Mouse (Mus musculus) thymus, postnatal 25 days (tissue): ENCODE results near the gene Arhgef11.

Experiments used
- DNase-seq: peaks from one replicate; pipeline ENCODE4 v3.0.0; 2022

Gene Arhgef11

DNA sequence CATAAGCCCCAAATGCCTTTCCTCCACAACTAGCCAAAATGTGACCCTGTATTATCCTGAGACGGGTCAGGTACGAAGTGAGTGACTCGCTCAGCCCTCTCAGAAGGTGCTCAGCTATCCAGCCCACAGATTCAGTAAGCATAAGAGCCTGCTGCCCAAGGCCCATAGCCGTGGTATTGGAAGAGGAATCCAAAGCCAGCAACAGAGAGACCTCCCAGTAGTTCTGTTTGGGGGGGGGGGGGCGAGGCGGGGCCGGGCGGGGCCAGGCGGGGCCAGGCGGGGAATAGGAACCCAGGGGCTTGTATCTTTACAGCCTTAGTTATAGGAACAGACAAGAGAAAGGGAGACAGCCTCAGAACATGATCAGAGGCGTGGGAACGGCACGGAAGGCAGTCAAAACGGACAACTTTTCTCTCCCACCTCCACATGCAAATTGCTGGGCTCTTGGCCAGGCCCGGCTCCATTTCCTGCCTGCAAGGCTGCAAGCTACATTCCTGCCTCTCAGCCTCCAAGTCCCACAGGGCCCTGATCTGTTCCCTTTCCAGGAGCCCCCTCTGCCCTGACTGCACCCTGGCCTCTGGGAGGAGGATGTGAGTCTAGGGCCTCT, 146.4 kb downstream of the Arhgef11 start:
- peak; percentile 19 for DNase-seq

DNA sequence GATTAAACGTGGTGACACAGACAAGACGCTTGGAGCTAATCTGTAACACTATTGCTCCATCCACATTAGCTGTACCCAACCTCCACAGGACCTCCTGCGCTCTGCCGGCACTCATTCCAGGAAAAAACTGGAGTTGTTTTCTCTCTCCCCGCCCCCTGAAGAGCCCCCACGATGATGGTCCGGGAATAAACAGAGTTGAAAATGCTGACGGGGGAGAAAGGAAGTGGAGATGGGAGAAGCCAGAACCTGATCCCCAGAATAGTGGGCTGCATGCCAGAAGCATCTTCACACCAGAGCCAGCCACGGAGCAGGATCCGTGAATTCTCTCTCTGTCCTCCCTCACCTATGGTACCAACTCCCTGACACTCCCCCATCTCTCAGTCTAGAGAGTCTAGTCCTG, 147.1 kb downstream of the Arhgef11 start:
- no peak for DNase-seq

DNA sequence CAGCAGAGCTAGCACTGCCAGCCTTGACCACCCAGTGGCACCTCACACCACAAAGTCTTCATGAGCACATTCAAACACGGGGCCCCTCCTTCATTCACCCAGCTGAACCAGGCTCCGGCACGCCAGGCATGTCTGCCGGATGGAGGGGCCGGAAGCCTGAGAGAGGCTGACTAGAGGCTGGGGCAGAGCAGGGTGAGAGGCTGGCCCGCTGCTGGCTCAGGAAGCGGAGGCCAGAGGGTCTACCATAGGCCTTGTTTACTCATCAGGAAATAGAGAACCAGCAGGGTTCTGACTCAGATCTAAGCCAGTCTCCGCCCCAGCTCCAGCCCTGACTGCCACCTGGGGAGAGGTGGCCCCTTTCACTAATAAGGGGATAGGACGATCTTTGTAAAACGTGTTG, 147.7 kb downstream of the Arhgef11 start:
- peak; percentile 81 for DNase-seq

DNA sequence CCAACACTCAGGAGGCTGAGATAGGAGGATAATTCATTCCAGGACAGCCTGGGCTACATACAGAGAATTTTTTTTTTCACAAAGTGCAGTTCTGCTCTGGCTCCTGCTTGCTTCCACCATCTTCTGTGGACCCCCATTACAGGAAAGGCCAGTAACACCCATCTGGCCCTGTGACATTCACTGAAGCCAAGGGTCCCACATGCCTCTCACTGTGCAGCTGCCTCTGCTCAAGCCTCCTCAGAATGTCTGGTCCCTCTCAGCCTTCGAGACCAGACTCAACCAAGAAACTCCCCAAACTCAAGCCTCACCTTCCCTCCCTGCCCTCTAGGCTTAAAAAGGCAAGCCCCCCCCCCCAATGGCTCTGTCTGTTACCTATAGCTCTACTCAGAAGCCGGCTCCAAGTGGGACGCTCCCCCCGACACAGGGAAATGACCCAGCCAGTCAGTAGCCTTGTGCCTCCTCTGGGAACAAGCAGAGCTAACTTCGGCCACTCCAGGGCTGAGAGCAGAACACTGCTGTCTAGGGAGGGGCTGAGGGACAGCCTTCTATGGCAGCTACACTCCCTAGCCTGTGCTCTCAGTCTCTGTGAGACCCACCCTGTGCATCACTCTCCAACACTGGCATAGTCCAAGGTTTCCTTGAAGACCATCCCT, 148.4 kb downstream of the Arhgef11 start:
- no peak for DNase-seq

DNA sequence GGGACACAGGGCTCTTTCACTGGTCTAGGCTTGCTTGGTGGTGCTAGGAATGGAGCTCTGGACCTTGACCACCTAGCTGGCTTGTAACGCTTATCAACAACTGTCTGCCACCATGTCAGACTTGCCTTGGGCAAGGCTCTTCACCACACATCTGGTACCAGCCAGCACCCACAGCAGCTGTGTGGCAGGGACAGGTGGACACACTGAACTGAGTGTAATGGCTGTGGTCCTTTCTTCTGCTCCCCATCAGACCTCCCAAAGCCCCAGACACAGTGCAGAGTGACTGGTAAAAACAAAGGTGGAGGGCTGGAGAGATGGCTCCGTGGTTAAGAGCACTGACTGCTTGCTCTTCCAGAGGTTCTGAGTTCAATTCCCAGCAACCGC, 148.9 kb downstream of the Arhgef11 start:
- no peak for DNase-seq

DNA sequence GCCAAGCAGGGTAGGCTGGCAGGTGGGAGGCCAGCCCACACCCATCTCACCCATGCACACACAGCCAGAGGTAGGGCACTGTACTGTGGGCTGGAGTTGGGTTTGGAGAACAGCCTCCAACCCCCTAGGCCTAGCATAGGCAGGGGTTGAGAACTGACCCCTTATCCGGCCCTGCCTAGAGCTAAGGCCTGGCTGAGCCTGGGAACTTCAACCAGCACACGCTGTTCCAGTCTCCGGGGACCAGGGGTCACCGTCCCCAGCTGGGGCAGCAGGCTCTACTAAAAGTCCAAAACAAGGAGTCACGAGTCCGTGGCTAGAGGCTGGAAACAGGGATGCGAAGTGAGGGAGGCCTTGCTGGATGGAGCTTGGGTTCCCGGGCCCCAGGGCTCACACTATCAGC, 150.4 kb downstream of the Arhgef11 start:
- DNase-seq: no peak

DNA sequence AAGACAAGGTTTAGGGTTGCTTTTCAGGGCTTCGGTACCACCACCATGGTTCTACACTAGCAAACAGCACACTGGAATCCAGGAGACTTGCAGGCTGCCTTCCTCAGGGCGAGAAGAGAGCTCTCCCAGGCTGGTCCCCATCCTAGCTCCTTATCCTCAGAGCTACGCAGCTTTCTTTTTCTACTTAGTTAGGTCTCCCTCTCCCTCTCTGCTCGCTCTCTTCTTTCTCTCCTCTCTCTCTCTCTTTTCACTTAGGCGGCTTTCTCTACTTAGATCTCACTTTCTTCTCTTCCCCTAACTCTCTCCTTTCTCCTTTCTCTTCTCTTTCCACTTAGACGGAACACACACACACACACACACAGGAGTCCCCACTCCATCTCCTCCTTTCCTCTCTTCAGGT, 151.1 kb downstream of the Arhgef11 start:
- no peak for DNase-seq

DNA sequence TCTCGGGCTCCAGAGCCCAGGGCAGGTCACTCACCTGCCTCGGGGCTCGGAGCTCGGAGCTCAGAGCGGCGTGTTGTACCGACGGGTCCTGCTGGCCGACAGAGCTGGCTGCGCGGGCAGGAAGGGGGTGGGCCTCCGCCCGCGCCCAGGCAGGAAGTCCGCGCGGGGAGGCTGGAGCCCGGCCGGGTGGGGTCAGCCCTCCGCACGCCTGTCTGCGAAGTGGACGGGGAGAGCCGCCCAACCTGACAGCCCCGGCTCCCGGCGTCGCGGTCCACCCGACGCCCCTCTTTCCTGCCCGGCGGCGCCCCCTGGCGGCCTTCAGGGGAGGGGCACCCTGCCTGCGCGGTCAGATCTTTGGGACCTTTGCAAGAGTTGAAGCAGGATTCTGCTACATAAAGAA, 151.5 kb downstream of the Arhgef11 start:
- DNase-seq: peak; percentile 83

DNA sequence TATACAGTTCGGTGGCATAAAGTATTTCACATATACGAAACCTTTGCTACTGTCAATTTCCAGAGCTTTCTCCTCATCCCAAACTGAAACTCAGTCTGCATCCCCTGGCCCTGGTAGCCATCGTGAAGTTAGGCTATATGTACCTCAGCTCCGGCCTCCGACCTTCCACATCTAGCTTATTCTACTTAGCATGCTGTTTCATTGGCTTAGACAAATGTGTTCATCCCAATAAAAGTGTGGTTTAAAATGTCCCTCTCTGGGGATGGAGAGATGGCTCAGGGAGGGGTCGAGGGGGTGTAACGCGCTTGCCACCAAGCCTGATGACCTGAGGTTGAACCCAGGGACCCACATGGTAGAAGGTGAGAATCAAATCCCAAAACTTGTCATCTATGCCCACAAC, 152.1 kb downstream of the Arhgef11 start:
- no peak for DNase-seq

DNA sequence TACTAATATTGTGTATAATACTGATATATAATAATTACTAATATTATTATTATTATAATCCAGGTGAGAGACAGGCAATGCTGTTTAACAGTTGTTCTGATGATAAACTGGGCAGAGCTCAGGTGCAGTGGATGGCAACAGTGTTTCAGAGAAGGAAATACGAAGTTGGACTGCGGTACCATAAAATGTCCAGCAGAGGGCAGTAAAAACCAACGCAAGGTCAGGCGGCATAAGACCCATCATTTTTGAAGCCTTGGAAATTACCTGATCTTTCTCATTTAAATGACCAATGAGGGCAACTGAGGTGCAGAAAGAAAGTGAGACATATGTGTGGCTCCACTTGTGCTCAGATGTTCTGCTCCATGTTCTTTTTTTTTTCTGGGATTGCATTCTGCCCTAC, 152.9 kb downstream of the Arhgef11 start:
- peak; percentile 50 for DNase-seq

DNA sequence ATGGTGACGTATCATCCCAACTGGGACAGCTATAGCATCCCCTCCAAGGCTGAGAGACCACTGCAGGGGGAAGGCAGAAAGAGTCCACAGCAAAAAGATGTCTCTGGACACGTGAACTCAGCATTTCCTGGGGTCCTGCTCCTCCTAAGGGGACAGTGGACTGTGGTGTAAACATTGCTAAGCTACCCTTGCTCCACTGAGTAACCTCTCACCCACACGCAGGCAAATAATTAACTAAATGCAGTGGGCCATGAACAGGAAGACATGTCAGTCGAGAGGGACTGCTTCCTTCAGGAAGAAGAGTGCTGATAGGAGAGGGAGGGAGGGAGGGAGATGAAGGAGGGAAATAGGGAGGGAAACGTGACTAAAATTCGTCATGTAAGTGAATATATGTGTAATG, 153.7 kb downstream of the Arhgef11 start:
- no peak for DNase-seq

DNA sequence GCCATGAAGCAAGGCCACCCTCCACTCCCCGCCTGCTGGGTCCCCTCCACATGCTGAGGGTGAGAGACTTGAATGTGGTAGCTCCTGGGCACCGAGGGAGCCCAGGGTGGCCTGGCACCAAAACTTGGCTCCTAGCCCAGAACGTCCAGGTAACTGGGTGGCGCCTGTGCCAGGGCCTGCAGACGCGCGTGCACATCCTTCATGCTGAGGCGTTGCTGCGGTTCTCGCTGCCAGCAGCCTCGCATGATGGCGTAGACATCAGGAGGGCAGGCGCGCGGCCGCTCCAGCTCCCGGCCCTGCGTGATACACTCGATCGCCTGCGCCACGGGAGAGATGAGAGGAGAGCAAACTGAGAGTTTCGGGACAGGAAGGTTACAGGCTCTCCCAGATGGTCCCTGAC, 160.9 kb downstream of the Arhgef11 start:
- DNase-seq: no peak

DNA sequence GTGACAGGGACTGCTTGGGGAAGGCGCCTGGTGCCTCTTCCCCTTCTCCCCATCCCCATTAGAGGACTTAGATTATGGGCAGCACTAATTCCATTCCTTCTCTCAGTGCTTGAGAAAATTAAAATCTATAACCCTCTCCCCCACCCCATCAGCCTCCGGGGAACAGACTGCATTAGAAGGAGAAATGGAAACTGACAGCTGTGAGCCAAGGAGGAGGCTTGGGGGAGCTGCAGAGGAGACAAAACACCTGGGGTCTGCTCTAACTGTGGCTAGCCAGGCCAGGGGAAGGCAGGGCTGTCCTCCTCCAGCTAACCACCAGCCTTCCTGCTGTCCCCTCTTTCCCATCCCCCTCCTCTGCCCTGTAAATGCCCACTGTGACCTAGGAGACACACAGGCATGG, 161.7 kb downstream of the Arhgef11 start:
- no peak for DNase-seq

DNA sequence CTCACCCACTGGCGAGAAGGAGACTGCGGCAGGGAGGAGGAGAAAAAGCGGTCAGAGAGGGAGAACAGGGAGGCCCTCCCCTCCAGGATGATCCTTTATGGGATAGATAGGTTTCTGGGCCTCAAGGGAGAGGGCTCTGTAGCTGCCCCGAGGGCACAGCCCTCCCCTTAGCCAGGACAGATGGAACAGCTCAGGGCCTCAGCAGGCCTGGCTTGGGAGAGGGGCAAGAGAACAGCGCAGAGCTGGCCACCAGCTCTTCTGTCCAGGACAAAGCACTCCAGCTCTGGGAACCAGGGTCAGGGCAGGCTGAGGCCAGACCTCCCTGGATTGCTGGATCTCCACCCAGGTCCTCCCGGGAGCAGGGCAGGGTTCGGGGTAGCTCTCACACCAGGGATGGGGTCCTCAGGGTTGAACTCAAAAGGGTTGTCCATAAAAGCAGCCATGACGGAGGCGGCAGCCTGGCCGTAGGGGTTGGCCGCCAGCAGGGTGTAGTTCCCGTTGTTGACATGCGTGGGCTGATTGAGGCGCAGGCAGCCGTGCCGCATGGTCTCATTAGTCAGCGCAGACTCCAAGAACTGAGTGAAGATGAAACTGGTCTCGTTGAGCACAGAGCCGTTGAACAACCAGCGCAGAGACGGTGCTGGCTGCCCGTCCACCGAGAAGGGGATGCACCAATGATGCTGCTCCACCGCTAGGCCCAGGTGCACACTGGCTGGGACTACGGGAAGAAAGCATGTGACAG, 166.1 kb downstream of the Arhgef11 start:
- DNase-seq: no peak

DNA sequence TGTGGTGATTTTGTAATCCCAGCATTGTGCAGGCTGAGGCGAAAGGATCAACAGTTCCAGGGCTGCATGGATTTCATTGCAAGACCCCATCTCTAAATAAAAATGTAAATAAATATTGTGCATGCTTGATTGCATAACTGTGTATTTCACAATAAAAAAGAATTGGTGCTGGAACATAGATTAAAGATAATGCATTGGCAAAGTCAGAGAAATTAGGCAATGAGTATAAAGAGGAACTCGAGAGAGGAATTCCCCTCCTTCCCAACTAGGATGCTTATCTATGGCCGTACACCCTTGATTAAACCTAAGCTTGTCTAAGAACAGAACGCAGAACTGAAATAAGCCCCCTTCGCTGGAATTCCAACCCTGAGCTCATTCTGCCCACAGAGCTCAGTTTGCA, 167.8 kb downstream of the Arhgef11 start:
- no peak for DNase-seq

DNA sequence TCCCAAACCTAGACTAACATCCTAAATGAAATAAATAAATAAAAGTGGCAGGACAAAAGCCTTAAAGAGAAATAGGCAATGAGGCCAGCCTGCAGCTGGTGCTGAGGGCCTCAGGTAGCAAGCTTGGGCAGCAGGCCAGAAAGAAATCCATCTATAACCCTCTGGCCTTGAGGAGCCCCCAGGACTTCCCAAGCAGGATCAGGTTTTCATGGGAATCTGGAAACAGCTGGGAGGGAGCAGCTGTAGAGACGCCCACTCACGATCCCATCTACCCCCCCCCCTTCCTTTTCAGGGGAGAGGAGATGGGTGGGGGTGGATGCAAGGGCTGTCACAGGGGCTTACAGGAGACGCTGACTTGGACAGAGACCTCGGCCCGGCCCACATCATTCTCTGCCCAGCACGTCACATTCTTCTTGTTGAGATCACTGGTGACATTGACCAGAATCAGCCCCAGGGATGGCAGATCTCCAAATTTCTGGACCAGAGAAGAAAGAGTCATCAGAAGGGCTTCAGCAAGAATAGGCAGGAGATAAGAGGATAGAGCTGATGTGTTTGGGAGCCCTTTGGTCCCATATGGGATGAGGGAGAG, 168.4 kb downstream of the Arhgef11 start:
- no peak for DNase-seq
